Mouse (Mus musculus) bone marrow, adult 2 months (tissue): ENCODE data around the gene Cd80.

ENCODE experiments used
- CTCF ChIP-seq: fragments of 200-500 bp; IDR thresholded peaks from 2 replicates; pipeline ENCODE4 v1.5.1; 2011; ENCODE audit warnings: low read length, control low read depth; ENCODE audit not compliant: control insufficient read depth, insufficient read depth
- POLR2A ChIP-seq: fragments of 200-500 bp; IDR thresholded peaks from 2 replicates; pipeline ENCODE4 v1.6.1; 2011; ENCODE audit warnings: low read depth, mild to moderate bottlenecking, control low read depth, low read length, borderline replicate concordance; ENCODE audit not compliant: control insufficient read depth

- TF ChIP-seq POLR2A (no peak), CTCF (no peak)
Measured at GRCm38 (mm10) chr16:38439190-38439589, 16.2 kb upstream of the Cd80 start.
